In genomic region chr11:118197508-118198295, GRCm38 (mm10) we compare ENCODE assay signal across 8 mouse cellular contexts. TPM values are rescaled to one million over a fixed set of nuclear protein-coding genes. Genes with fewer than 3 reads are reported as not detected.
DNase-seq lines count a peak whose midpoint lies in the region; ATAC-seq and TF ChIP-seq lines count a peak whose summit lies in the region.

No protein-coding gene starts in this region.

- peak overlapping the region; percentile 38; the same call in 1 of the 2 replicates for H3K9ac ChIP-seq in liver, adult 2 months (ENCODE audit: low read depth, low read length)
- H3K9ac ChIP-seq in liver, embryonic 12.5 days, result no peak overlapping the region
- H3K9ac ChIP-seq in heart, embryonic 15.5 days, result no peak overlapping the region; the same call in 1 of the 2 replicates
- H3K9ac ChIP-seq in stomach, embryonic 15.5 days, result no peak overlapping the region

- peaks cover 51% of the 10 kb centered on the region for H3K4me1 ChIP-seq in liver, adult 2 months (ENCODE audit: control insufficient read depth, insufficient read depth, low read length)
- peaks cover 54% of the 10 kb centered on the region for H3K4me1 ChIP-seq in liver, embryonic 12.5 days
- H3K4me1 ChIP-seq in heart, embryonic 15.5 days (replicated peaks), result peaks cover 95% of the 10 kb centered on the region
- H3K4me1 ChIP-seq in midbrain, embryonic 10.5 days, result peaks cover 67% of the 10 kb centered on the region
- peaks cover 75% of the 10 kb centered on the region for H3K4me1 ChIP-seq in stomach, embryonic 15.5 days

- H3K4me3 ChIP-seq in liver, adult 2 months (ENCODE audit: insufficient read depth, low read depth, low read length), result peak overlapping the region; percentile 18; the same call in 1 of the 2 replicates
- H3K4me3 ChIP-seq in liver, embryonic 12.5 days, result no peak overlapping the region
- H3K4me3 ChIP-seq in heart, embryonic 15.5 days, result no peak overlapping the region
- H3K4me3 ChIP-seq in midbrain, embryonic 10.5 days, result peak overlapping the region; percentile 24; the same call in 1 of the 2 replicates
- no peak overlapping the region for H3K4me3 ChIP-seq in stomach, embryonic 15.5 days (replicated peaks)

- H3K27ac ChIP-seq in liver, adult 2 months (replicated peaks; ENCODE audit: insufficient read depth, low read depth, low read length), result peak overlapping the region; percentile 37; the same call in 1 of the 2 replicates
- H3K27ac ChIP-seq in liver, embryonic 12.5 days, result no peak overlapping the region; the same call in 1 of the 2 replicates
- H3K27ac ChIP-seq in heart, embryonic 15.5 days, result peak overlapping the region; percentile 66
- H3K27ac ChIP-seq in midbrain, embryonic 10.5 days (replicated peaks), result peak overlapping the region; percentile 85
- H3K27ac ChIP-seq in stomach, embryonic 15.5 days, result 0 out of 2 replicates have a peak overlapping the region, but pooled peaks have one; percentile 33

- peaks cover 63% of the 10 kb centered on the region for H3K79me2 ChIP-seq in liver, adult 2 months (ENCODE audit: control insufficient read depth, insufficient read depth, low read length)

- 0 out of 2 replicates have a peak, but pooled peaks cover 2% of the 10 kb centered on the region for H3K36me3 ChIP-seq in liver, adult 2 months (ENCODE audit: control insufficient read depth, insufficient read depth, low read length)
- H3K36me3 ChIP-seq in liver, embryonic 12.5 days, result no peaks in the 10 kb centered on the region
- no peaks in the 10 kb centered on the region for H3K36me3 ChIP-seq in heart, embryonic 15.5 days
- 0 out of 2 replicates have a peak, but pooled peaks cover 4% of the 10 kb centered on the region for H3K36me3 ChIP-seq in midbrain, embryonic 10.5 days
- H3K36me3 ChIP-seq in stomach, embryonic 15.5 days, result no peaks in the 10 kb centered on the region

- no peak for TF ChIP-seq CTCF in liver, adult 2 months (IDR thresholded peaks at IDR 0.05; ENCODE audit: low read depth, low read length)

- ATAC-seq in liver, embryonic 12.5 days, result no peak; the same call in 1 of the 2 replicates
- no peak for ATAC-seq in heart, embryonic 15.5 days (replicated peaks; ENCODE audit: insufficient number of reproducible peaks, insufficient read depth, low FRiP score, low read depth)
- no peak for ATAC-seq in stomach, embryonic 15.5 days (ENCODE audit: insufficient read depth, low FRiP score, low read depth)

- peak; percentile 86 for DNase-seq in liver, adult 2 months (ENCODE audit: extremely low read depth, low read depth, low spot score)
- DNase-seq in embryo, embryonic 10.5 days (ENCODE audit: low spot score), result peak; percentile 74
- peak; percentile 66 to 89 for DNase-seq in layer of hippocampus, adult 18-20 months (ENCODE audit: low spot score in 2 of 2)
- peak; percentile 56 for DNase-seq in midbrain, embryonic 10.5 days (ENCODE audit: low spot score)
- no peak for DNase-seq in spleen, adult 12 weeks (ENCODE audit: low spot score)

- H3K4me2 ChIP-seq in liver, embryonic 12.5 days, result no peak overlapping the region
- peak overlapping the region; percentile 48 for H3K4me2 ChIP-seq in heart, embryonic 15.5 days
- peak overlapping the region; percentile 27 for H3K4me2 ChIP-seq in stomach, embryonic 15.5 days

- TF ChIP-seq POLR2A in liver, adult 2 months (IDR thresholded peaks at IDR 0.05; ENCODE audit: extremely low read depth, insufficient read depth, low read length), result no peak

- no peaks in the 10 kb centered on the region for H3K27me3 ChIP-seq in liver, adult 2 months (ENCODE audit: control insufficient read depth, insufficient read depth, low read length)
- H3K27me3 ChIP-seq in liver, embryonic 12.5 days (replicated peaks), result peaks cover 7% of the 10 kb centered on the region
- no peaks in the 10 kb centered on the region for H3K27me3 ChIP-seq in heart, embryonic 15.5 days
- no peaks in the 10 kb centered on the region for H3K27me3 ChIP-seq in midbrain, embryonic 10.5 days (ENCODE audit: low read depth, poor library complexity, severe bottlenecking)
- no peaks in the 10 kb centered on the region for H3K27me3 ChIP-seq in stomach, embryonic 15.5 days (replicated peaks)

- WGBS in liver, adult 2 months, result 27% methylated on average over 13 of the region's 13 CpGs
- 64% methylated on average over 13 of the region's 13 CpGs for WGBS in liver, embryonic 12.5 days (ENCODE audit: insufficient replicate concordance)
- 24% methylated on average over 13 of the region's 13 CpGs for WGBS in heart, embryonic 15.5 days
- WGBS in midbrain, embryonic 10.5 days, result 37% methylated on average over 13 of the region's 13 CpGs
- 42% methylated on average over 13 of the region's 13 CpGs for WGBS in stomach, embryonic 15.5 days

- H3K9me3 ChIP-seq in liver, embryonic 12.5 days (replicated peaks), result no peaks in the 10 kb centered on the region
- H3K9me3 ChIP-seq in heart, embryonic 15.5 days (replicated peaks), result no peaks in the 10 kb centered on the region
- H3K9me3 ChIP-seq in midbrain, embryonic 10.5 days (replicated peaks), result no peaks in the 10 kb centered on the region
- no peaks in the 10 kb centered on the region for H3K9me3 ChIP-seq in stomach, embryonic 15.5 days

RNA-seq across cellular contexts. Expression of gene Cyth1, which starts 50.7 kb away (rescaled TPM):
- total RNA-seq in liver, adult 2 months (2014; rRNA removed), result 26.8 and 32.4 TPM in 2 replicates
- 13.9 and 14.7 TPM in 2 replicates for polyA plus RNA-seq in liver, adult 2 months (2012; rRNA removed)
- 4.7 and 5.4 TPM in 2 replicates for polyA plus RNA-seq in liver, embryonic 12.5 days (2016; fragmentation: Nextera tagmentation; extraction: Ambion mirVana)
- 18.0 and 24.4 TPM in 2 replicates for polyA plus RNA-seq in heart, embryonic 15.5 days (2015; fragmentation: Nextera tagmentation; extraction: Ambion mirVana)
- total RNA-seq in layer of hippocampus, adult 18-20 months (2021), result 10 to 100 TPM; 88.0 to 91.7 TPM
- 11.3 and 14.9 TPM in 2 replicates for polyA plus RNA-seq in midbrain, embryonic 10.5 days (2016; fragmentation: Nextera tagmentation; extraction: Ambion mirVana)
- 13.8 and 13.9 TPM in 2 replicates for polyA plus RNA-seq in stomach, embryonic 15.5 days (2015; fragmentation: Nextera tagmentation; extraction: Ambion mirVana)

Comparison
In these comparisons a context has a peak if more than half of its experiments do, and no peak if none do; other contexts are left out.
1. H3K4me3 ChIP-seq: peak in liver, adult 2 months (single experiment) and midbrain, embryonic 10.5 days (single experiment); none in liver, embryonic 12.5 days (single experiment), heart, embryonic 15.5 days (single experiment) and stomach, embryonic 15.5 days (single experiment).